In the genomic region with DNA sequence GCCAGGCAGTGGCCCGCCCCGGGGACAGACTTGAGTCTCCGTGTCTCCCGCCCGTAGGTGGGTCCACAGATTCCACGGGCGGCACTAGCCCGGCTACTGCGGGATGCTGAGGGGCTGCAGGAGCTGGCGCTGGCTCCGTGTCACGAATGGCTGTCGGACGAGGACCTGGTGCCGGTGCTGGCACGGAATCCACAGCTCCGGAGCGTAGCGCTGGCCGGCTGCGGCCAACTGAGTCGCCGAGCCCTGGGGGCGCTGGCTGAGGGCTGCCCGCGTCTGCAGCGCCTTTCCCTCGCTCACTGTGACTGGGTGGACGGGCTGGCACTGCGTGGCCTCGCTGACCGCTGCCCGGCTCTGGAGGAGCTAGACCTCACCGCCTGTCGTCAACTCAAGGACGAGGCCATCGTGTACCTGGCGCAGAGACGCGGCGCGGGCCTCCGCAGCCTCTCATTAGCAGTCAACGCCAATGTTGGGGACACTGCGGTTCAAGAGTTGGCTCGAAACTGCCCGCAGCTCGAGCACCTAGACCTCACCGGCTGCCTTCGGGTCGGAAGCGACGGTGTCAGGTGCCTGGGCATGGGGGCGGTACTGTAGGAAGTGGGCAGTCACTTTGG, we compare ENCODE assay signal across 8 mouse cellular contexts. TPM values are rescaled to one million over a fixed set of nuclear protein-coding genes. Genes with fewer than 3 reads are reported as not detected.
DNase-seq lines count a peak whose midpoint lies in the region; ATAC-seq lines count a peak whose summit lies in the region.

No protein-coding gene starts in this region.

- H3K4me2 ChIP-seq in hindbrain, embryonic 12.5 days (replicated peaks) = peak overlapping the region; percentile 100
- peak overlapping the region; percentile 100 for H3K4me2 ChIP-seq in liver, embryonic 15.5 days

- H3K4me3 ChIP-seq in hindbrain, embryonic 12.5 days = peak overlapping the region; percentile 61
- H3K4me3 ChIP-seq in liver, embryonic 15.5 days (replicated peaks) = peak overlapping the region; percentile 83

- peak overlapping the region; percentile 98 for H3K27ac ChIP-seq in hindbrain, embryonic 12.5 days
- peak overlapping the region; percentile 91 for H3K27ac ChIP-seq in liver, embryonic 15.5 days (replicated peaks)

- 1% methylated on average over 53 of the region's 54 CpGs for WGBS in hindbrain, embryonic 12.5 days
- WGBS in liver, embryonic 15.5 days (ENCODE audit: insufficient replicate concordance) = 3% methylated on average over 54 of the region's 54 CpGs

- peak; percentile 1; the same call in 1 of the 2 replicates for ATAC-seq in cerebellum, adult (ENCODE audit: insufficient number of reproducible peaks, low FRiP score, low TSS enrichment)
- peak; percentile 2; the same call in 1 of the 2 replicates for ATAC-seq in hindbrain, embryonic 12.5 days (ENCODE audit: low FRiP score)
- no peak for ATAC-seq in liver, embryonic 15.5 days (ENCODE audit: insufficient read depth)
- no peak for ATAC-seq in monocyte, adult 5-6 weeks (replicated peaks; ENCODE audit: insufficient number of reproducible peaks, low FRiP score, low TSS enrichment, poor library complexity, severe bottlenecking)

- DNase-seq in cerebellum, adult 11 months = no peak
- DNase-seq in right cerebral cortex, postnatal 14 days = peak; percentile 30
- no peak for DNase-seq in right cerebral cortex, adult 2 months (ENCODE audit: low spot score in 2 of 2)
- DNase-seq in left cerebral cortex, postnatal 25 days (ENCODE audit: low spot score in 2 of 2) = no peak

- H3K36me3 ChIP-seq in hindbrain, embryonic 12.5 days = peaks cover 25% of the 10 kb centered on the region
- H3K36me3 ChIP-seq in liver, embryonic 15.5 days (replicated peaks) = peaks cover 20% of the 10 kb centered on the region

- H3K27me3 ChIP-seq in hindbrain, embryonic 12.5 days = peaks cover 30% of the 10 kb centered on the region
- peaks cover 46% of the 10 kb centered on the region for H3K27me3 ChIP-seq in liver, embryonic 15.5 days

- H3K4me1 ChIP-seq in hindbrain, embryonic 12.5 days = peaks cover 46% of the 10 kb centered on the region
- peaks cover 39% of the 10 kb centered on the region for H3K4me1 ChIP-seq in liver, embryonic 15.5 days (replicated peaks)

- H3K9me3 ChIP-seq in hindbrain, embryonic 12.5 days (replicated peaks) = no peaks in the 10 kb centered on the region
- no peaks in the 10 kb centered on the region for H3K9me3 ChIP-seq in liver, embryonic 15.5 days (replicated peaks)

- peak overlapping the region; percentile 66 for H3K9ac ChIP-seq in hindbrain, embryonic 12.5 days
- peak overlapping the region; percentile 74 for H3K9ac ChIP-seq in liver, embryonic 15.5 days

- intact Hi-C loops in left cerebral cortex, postnatal 25 days (cut with DNase I) = loop anchor here (5.0 kb wide), 1 partner anchor 173 kb away; the partner anchor contains the start of gene Trim8

RNA-seq across cellular contexts. Expression of gene Fbxl15, which starts 1.2 kb away (rescaled TPM):
- polyA plus RNA-seq in hindbrain, embryonic 12.5 days (2016; fragmentation: Nextera tagmentation; extraction: Ambion mirVana) = 26.2 and 28.3 TPM in 2 replicates
- 12.2 and 12.4 TPM in 2 replicates for polyA plus RNA-seq in liver, embryonic 15.5 days (2015; fragmentation: Nextera tagmentation; extraction: Ambion mirVana)
- 1.2 to 3.0 TPM (median 2.2 TPM) in 3 replicates for total RNA-seq in monocyte, adult 5-6 weeks (2017)
- 10 to 100 TPM; 28.6 to 29.0 TPM for total RNA-seq in left cerebral cortex, postnatal 25 days (2021)

RNA-seq across cellular contexts. Expression of gene Psd, which starts 2.2 kb away (rescaled TPM):
- 33.2 and 34.7 TPM in 2 replicates for polyA plus RNA-seq in hindbrain, embryonic 12.5 days (2016; fragmentation: Nextera tagmentation; extraction: Ambion mirVana)
- 5.0 and 5.7 TPM in 2 replicates for polyA plus RNA-seq in liver, embryonic 15.5 days (2015; fragmentation: Nextera tagmentation; extraction: Ambion mirVana)
- total RNA-seq in monocyte, adult 5-6 weeks (2017) = 0.76 TPM in 1 of 3 replicates, not detected in the others
- total RNA-seq in left cerebral cortex, postnatal 25 days (2021) = 100 to 1,000 TPM; 588 to 629 TPM

RNA-seq across cellular contexts. Expression of gene Cuedc2, which starts 9.4 kb away (rescaled TPM):
- 239 and 261 TPM in 2 replicates for polyA plus RNA-seq in hindbrain, embryonic 12.5 days (2016; fragmentation: Nextera tagmentation; extraction: Ambion mirVana)
- 73.0 and 82.8 TPM in 2 replicates for polyA plus RNA-seq in liver, embryonic 15.5 days (2015; fragmentation: Nextera tagmentation; extraction: Ambion mirVana)
- total RNA-seq in monocyte, adult 5-6 weeks (2017) = 43.0 to 58.3 TPM (median 56.0 TPM) in 3 replicates
- total RNA-seq in left cerebral cortex, postnatal 25 days (2021) = 100 to 1,000 TPM; 174 to 185 TPM

RNA-seq across cellular contexts. Expression of gene Mfsd13a, which starts 11.8 kb away (rescaled TPM):
- 7.1 and 7.6 TPM in 2 replicates for polyA plus RNA-seq in hindbrain, embryonic 12.5 days (2016; fragmentation: Nextera tagmentation; extraction: Ambion mirVana)
- polyA plus RNA-seq in liver, embryonic 15.5 days (2015; fragmentation: Nextera tagmentation; extraction: Ambion mirVana) = 12.5 and 14.8 TPM in 2 replicates
- 0.57 to 2.9 TPM (median 0.75 TPM) in 3 replicates for total RNA-seq in monocyte, adult 5-6 weeks (2017)
- 10 to 100 TPM; 24.1 to 28.1 TPM for total RNA-seq in left cerebral cortex, postnatal 25 days (2021)

RNA-seq across cellular contexts. Expression of gene 2310034G01Rik, which starts 21.0 kb away (rescaled TPM):
- 1.4 and 1.5 TPM in 2 replicates for polyA plus RNA-seq in hindbrain, embryonic 12.5 days (2016; fragmentation: Nextera tagmentation; extraction: Ambion mirVana)
- 0.22 and 0.46 TPM in 2 replicates for polyA plus RNA-seq in liver, embryonic 15.5 days (2015; fragmentation: Nextera tagmentation; extraction: Ambion mirVana)
- 1.5 TPM in 2 of 3 replicates, not detected in the other for total RNA-seq in monocyte, adult 5-6 weeks (2017)
- total RNA-seq in left cerebral cortex, postnatal 25 days (2021) = 1 to 10 TPM in 1 of 2 experiments, under 1 TPM in 1; 0.94 to 1.2 TPM

Comparison
In these comparisons a context has a peak if more than half of its experiments do, and no peak if none do; other contexts are left out.
1. ATAC-seq: peak in cerebellum, adult (single experiment) and hindbrain, embryonic 12.5 days (single experiment); none in liver, embryonic 15.5 days (single experiment) and monocyte, adult 5-6 weeks (single experiment).
2. RNA of gene Psd, which starts 2.2 kb away (total RNA-seq): 588 to 629 TPM in left cerebral cortex, postnatal 25 days; 0.76 TPM in monocyte, adult 5-6 weeks; every median in the first group is over 100 times any median in the second.